Mouse (Mus musculus): ENCODE measurements around the gene Gcc2.

DNA sequence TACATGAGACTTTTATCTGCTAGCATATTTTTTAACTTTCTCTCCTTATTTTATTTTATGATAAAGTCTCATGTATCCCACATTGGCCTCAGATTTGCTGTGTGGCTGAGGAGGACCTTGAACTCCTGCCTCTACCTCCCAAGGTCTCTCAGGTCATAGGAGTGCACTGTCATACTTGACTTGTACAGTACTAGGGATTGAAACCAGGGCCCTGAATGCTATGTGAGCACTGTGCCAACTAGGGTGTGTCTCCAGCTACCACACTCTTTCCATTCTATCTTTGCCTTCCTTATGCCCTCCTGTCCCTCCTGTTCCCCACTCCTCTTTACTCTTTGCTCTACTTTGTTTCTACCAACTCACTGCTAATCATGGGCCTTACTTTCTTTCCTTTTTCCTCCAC lies 75.3 kb downstream of the Gcc2 start:
- no peak for TF ChIP-seq POLR2A (IDR thresholded peaks at IDR 0.05; ENCODE audit: borderline replicate concordance, insufficient read depth, low read length)
- TF ChIP-seq CTCF (IDR thresholded peaks at IDR 0.05; ENCODE audit: borderline replicate concordance, insufficient read depth, low read depth, low read length) = no peak

All from cerebellum, adult 2 months (tissue).